Mouse (Mus musculus) CH12.LX (cell line): ENCODE measurements around the gene Srrm4.

Source experiments
- EP300 ChIP-seq: IDR thresholded peaks from 2 replicates; pipeline ENCODE4 v1.6.1; 2011; ENCODE audit warnings: low read length, improper control_type of control experiment
- JUN ChIP-seq: IDR thresholded peaks from 2 replicates; pipeline ENCODE4 v1.6.1; 2011; ENCODE audit warnings: low read depth, mild to moderate bottlenecking, low read length, improper control_type of control experiment, moderate library complexity; ENCODE audit not compliant: insufficient read depth
- MYC ChIP-seq: IDR thresholded peaks from 2 replicates; pipeline ENCODE4 v1.6.1; 2011; ENCODE audit warnings: low read depth, mild to moderate bottlenecking, improper control_type of control experiment, low read length
- POLR2A ChIP-seq: IDR thresholded peaks from 2 replicates; pipeline ENCODE4 v1.6.1; 2011; ENCODE audit warnings: low read depth, mild to moderate bottlenecking, improper control_type of control experiment, low read length
- RAD21 ChIP-seq: IDR thresholded peaks from 2 replicates; pipeline ENCODE4 v1.6.1; 2011; ENCODE audit warnings: low read depth, mild to moderate bottlenecking, low read length, improper control_type of control experiment, moderate library complexity
- TBP ChIP-seq: conservative IDR thresholded peaks from 2 replicates; pipeline ENCODE4 v1.6.1; 2011; ENCODE audit warnings: low read depth, low read length, improper control_type of control experiment

DNA sequence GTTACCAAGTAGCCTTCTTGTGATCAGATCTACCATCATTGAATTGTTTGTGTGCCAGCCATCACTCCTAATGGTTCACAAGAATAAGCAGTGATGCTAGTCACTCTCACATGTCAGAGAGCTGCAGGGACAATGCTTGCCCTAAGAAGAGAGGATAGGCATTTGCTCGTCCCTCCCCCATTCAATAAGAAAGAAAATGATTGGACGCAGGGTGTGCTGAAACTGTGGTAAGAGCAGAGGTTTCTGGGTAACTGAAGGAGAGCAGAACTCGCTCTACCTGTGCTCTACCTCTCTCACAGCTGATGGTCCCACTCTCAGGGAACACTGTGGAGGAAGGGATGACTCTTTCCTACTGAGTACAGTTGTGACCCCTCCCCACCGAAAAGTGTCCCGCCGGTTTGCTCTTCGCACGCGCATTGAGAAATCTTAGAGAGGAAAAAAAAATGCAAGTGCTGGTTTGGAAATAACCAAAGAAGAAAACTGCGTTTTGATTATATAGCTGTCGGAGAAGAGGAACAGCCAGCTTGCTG is 143.7 kb downstream of the Srrm4 start:
- no peak for TF ChIP-seq RAD21
- no peak for TF ChIP-seq POLR2A
- no peak for TF ChIP-seq TBP
- no peak for TF ChIP-seq MYC
- no peak for TF ChIP-seq JUN
- no peak for TF ChIP-seq EP300
